Mouse (Mus musculus) heart, embryonic 10.5 days (tissue): ENCODE results near the gene Agtpbp1. TPM values are rescaled to one million over a fixed set of nuclear protein-coding genes. Genes with fewer than 3 reads are reported as not detected.

Experiments
- DNase-seq: peaks from one replicate; pipeline ENCODE4 v3.0.0-alpha.2; 2017; ENCODE audit warnings: low spot score
- H3K27ac ChIP-seq: fragments of 300-500 bp; sonication (generic); 2 replicates; pipeline ENCODE4 v1.5.1; 2016; ENCODE audit warnings: mild to moderate bottlenecking
- H3K27me3 ChIP-seq: fragments of 300-500 bp; sonication (generic); 2 replicates; pipeline ENCODE4 v1.6.1; 2016; ENCODE audit warnings: mild to moderate bottlenecking; ENCODE audit not compliant: poor library complexity, insufficient read depth, severe bottlenecking
- H3K36me3 ChIP-seq: fragments of 300-500 bp; sonication (generic); 2 replicates; pipeline ENCODE4 v1.6.1; 2016; ENCODE audit warnings: mild to moderate bottlenecking, moderate library complexity
- H3K4me1 ChIP-seq: fragments of 300-500 bp; sonication (generic); 2 replicates; pipeline ENCODE4 v1.6.1; 2016; ENCODE audit warnings: mild to moderate bottlenecking
- H3K4me3 ChIP-seq: fragments of 300-500 bp; sonication (generic); 2 replicates; pipeline ENCODE4 v1.5.1; 2016; ENCODE audit warnings: mild to moderate bottlenecking, moderate library complexity
- H3K9me3 ChIP-seq: fragments of 300-500 bp; sonication (generic); 2 replicates; pipeline ENCODE4 v1.6.1; 2016; ENCODE audit warnings: mild to moderate bottlenecking, moderate library complexity
- WGBS: fragments of 180-500 bp; shearing (Covaris S2); methylation state at CpG from one replicate; pipeline ENCODE4 v1.1.7; 2016; 5-methylcytosine and 5-hydroxymethylcytosine counted together
- polyA plus RNA-seq: library from polyadenylated mRNA; unstranded; fragments of >200 nt; fragmentation: Nextera tagmentation; extraction: Ambion mirVana; gene quantifications from 2 replicates; pipeline ENCODE4 v1.2.1, GENCODE M21; 2016

The Agtpbp1 gene
- polyA plus RNA-seq, 1 experiment from 2014 or later: 8.8 TPM

DNA sequence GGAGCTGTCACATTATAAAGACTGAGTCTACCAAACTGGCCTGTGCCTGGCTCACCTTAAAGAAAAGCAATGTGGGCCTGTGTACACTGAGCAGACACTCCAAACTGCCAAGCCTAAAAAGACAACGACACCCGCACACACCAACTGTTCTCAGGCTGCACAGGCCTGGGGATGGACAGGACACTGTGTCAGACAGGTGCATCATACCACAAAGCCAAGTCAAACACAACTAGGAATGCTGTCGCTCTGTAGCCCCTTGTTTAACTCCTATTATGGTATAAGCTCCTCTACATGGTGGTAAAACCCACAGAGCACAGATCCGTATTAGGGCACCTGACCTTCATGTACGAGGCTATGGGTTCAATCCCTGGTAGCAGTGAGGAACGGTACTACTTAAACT, 65.5 kb downstream of the Agtpbp1 start:
- Histone ChIP-seq H3K27ac (no peak overlapping the region), H3K4me1 (no peaks in the 10 kb centered on the region), H3K9me3 (no peaks in the 10 kb centered on the region), H3K4me3 (no peak overlapping the region), H3K27me3 (no peaks in the 10 kb centered on the region), H3K36me3 (no peaks in the 10 kb centered on the region)
- 88% methylated on average over 6 of the region's 6 CpGs for WGBS
- no peak for DNase-seq

DNA sequence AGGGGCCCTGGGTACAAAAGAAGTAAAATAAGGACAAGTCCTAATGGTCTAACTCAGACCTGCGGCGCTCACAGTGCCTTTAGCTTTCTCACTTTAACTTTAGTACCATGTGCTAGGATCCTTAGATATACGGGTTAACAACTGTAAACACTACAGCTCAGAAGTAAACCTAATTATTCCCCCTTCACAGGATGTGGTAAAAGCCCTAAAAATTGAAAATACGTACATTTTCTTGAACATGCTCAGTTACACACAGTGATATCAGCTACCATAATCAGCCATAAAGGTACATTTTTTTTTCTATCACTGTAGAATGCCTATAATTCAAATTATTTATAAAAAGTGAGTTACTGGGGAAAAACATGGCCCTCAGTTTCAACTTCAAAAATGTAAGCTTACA, 67.0 kb downstream of the Agtpbp1 start:
- WGBS: 81% methylated on average over 4 of the region's 4 CpGs
- H3K27me3 ChIP-seq: no peaks in the 10 kb centered on the region
- no peaks in the 10 kb centered on the region for H3K9me3 ChIP-seq
- H3K36me3 ChIP-seq: peaks cover 4% of the 10 kb centered on the region; the same call in 1 of the 2 replicates
- DNase-seq: peak; percentile 52
- no peak overlapping the region for H3K4me3 ChIP-seq
- no peak overlapping the region for H3K27ac ChIP-seq
- no peaks in the 10 kb centered on the region for H3K4me1 ChIP-seq

DNA sequence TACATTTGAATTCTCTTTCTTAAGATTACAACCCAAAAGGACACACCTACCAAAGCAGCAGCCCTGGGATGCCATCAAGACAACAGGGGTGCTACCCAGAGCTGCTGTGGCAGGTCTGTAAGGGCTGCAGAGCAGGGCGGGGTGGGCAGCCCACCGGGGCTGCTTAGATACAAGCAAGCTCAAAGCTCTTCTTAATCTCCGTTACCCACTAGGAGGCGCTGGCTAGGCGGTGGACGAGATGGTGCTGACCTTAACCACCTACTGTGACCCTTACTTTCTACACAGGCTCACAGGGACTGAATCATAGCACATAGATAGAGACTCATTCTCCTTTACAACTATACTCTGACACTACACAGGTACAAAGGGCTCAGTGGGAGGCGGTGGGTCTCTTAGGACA, 70.0 kb downstream of the Agtpbp1 start:
- Histone ChIP-seq H3K4me1 (no peaks in the 10 kb centered on the region), H3K27me3 (no peaks in the 10 kb centered on the region), H3K27ac (no peak overlapping the region), H3K9me3 (no peaks in the 10 kb centered on the region), H3K36me3 (peaks cover 6% of the 10 kb centered on the region; the same call in 1 of the 2 replicates), H3K4me3 (no peak overlapping the region)
- WGBS: 17% methylated on average over 7 of the region's 7 CpGs
- peak; percentile 78 for DNase-seq

DNA sequence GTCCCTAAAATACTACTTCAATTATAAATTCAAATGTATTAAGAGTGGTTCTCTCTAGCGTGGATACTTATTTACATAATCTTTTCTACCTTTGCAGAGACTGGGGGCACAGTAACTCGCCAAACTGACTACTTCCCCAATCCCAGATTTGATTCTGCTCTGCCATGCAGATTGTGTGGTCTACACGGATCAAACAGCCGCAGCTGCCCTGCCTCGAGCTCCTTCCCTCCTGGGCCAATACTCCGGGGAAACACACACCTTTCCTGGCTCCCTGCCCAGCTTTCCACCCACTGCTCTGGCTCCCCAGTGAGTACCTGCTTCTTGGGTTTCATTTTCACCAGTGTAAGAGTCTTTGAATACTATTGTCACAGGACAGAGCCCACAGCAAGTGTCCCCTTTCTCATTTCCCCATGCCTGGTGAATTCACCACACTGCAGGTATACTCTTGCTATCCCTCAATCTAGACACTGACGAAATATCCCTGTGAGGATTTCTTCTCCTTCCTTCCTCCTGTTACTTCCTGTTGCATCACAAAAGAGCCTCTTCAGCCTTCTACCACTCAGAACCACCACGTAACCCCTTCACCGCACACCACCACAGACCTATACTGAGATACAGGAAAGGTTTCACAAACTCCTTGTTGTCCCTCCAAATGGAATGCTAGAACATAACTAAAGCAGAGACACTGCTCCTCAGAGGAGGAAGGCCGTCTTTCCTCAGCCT, 75.2 kb downstream of the Agtpbp1 start:
- Histone ChIP-seq H3K27ac (no peak overlapping the region), H3K9me3 (no peaks in the 10 kb centered on the region), H3K4me3 (no peak overlapping the region), H3K36me3 (peaks cover 9% of the 10 kb centered on the region; the same call in 1 of the 2 replicates), H3K4me1 (no peaks in the 10 kb centered on the region), H3K27me3 (no peaks in the 10 kb centered on the region)
- no peak for DNase-seq
- WGBS: 68% methylated on average over 10 of the region's 10 CpGs

DNA sequence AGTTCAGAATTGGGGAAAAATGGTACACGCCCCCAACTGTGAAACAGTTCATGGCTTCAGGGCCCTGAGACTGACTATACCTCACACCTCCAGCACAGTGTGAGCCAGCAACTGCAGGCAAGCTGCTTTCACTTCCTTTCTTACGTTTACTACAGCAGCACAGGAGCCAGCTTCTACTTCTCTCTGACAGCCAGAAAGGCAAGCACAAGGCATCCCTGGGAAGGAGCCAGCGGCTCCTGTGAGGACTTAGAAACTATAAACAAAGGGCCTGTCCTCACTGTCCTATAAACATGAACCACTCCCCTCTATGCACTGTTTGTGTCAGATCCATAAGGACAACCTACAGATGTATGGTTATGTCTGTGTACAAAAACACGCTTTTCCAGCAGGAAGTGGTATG, 76.4 kb downstream of the Agtpbp1 start:
- H3K27me3 ChIP-seq: no peaks in the 10 kb centered on the region
- WGBS: 74% methylated on average over 4 of the region's 4 CpGs
- H3K4me1 ChIP-seq: no peaks in the 10 kb centered on the region
- no peak overlapping the region for H3K27ac ChIP-seq
- no peak for DNase-seq
- peaks cover 8% of the 10 kb centered on the region; the same call in 1 of the 2 replicates for H3K36me3 ChIP-seq
- no peaks in the 10 kb centered on the region for H3K9me3 ChIP-seq
- H3K4me3 ChIP-seq: no peak overlapping the region

DNA sequence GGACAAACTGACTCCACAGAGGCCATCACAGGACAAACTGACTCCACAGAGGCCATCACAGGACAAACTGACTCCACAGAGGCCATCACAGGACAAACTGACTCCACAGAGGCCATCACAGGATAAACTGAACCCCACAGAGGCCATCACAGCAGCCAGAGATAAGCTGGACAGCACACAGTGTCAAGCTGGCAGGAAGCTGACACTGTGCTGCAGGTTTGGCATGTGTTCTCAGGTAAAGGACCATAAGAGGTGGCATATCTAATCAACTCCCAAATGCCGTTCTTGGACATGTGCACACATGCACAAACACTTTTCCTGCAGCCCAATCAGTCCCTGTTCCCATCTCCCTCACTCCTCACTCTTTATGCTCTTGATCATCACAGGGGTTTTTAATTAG, 78.6 kb downstream of the Agtpbp1 start:
- WGBS: 41% methylated on average over 1 of the region's 1 CpGs
- no peak for DNase-seq

DNA sequence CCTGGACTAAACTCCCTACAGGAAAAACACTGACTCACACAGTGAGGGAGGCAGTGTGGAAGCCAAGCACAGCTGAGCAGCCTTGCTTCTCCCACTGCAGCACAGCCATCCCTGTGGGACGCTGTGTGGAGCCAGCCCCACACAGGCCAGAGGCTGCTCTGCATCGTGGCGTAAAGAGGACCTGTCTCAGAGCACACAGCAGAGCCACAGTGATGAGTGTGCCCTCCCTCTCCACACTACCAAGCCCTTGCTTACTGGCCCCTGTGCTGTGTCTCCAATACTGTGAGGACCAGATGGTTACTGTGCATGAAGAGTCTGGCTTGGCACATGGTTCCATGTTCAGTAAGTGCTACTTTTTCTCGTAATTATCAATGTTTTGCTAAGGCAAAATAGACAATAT, 79.2 kb downstream of the Agtpbp1 start:
- no peaks in the 10 kb centered on the region; the same call in 1 of the 2 replicates for H3K4me1 ChIP-seq
- 87% methylated on average over 4 of the region's 4 CpGs for WGBS
- no peaks in the 10 kb centered on the region for H3K9me3 ChIP-seq
- no peaks in the 10 kb centered on the region for H3K27me3 ChIP-seq
- 0 out of 2 replicates have a peak, but pooled peaks cover 3% of the 10 kb centered on the region for H3K36me3 ChIP-seq
- no peak overlapping the region for H3K27ac ChIP-seq
- no peak overlapping the region for H3K4me3 ChIP-seq
- DNase-seq: no peak

More for the DNA sequence above, 78.6 kb downstream of the Agtpbp1 start:
- H3K9me3 ChIP-seq: no peaks in the 10 kb centered on the region
- no peaks in the 10 kb centered on the region; the same call in 1 of the 2 replicates for H3K4me1 ChIP-seq
- 0 out of 2 replicates have a peak, but pooled peaks cover 3% of the 10 kb centered on the region for H3K36me3 ChIP-seq
- no peak overlapping the region for H3K4me3 ChIP-seq
- H3K27me3 ChIP-seq: no peaks in the 10 kb centered on the region
- no peak overlapping the region for H3K27ac ChIP-seq

DNA sequence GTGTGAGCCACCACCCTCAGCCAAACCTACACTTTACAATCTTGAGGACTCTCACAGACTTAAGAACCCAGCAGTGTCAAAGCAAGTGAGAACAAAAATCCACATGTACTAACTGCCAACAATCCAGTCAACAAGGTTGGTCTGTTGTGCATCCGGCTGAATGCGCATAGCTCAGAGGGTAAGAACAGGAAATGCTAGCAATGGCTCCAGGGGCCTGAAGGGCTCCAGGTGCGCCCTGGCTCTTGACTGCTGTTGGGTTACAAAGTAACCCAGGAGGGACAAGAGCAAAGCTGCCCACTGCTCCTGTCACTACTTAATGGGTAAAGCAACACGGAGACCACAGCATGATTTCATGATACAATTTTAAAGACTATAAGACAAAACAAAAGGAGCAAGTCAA, 81.4 kb downstream of the Agtpbp1 start:
- Histone ChIP-seq H3K9me3 (no peaks in the 10 kb centered on the region), H3K36me3 (peaks cover 10% of the 10 kb centered on the region), H3K4me3 (no peak overlapping the region), H3K27me3 (no peaks in the 10 kb centered on the region), H3K27ac (no peak overlapping the region), H3K4me1 (no peaks in the 10 kb centered on the region; the same call in 1 of the 2 replicates)
- WGBS: 66% methylated on average over 4 of the region's 4 CpGs
- no peak for DNase-seq

DNA sequence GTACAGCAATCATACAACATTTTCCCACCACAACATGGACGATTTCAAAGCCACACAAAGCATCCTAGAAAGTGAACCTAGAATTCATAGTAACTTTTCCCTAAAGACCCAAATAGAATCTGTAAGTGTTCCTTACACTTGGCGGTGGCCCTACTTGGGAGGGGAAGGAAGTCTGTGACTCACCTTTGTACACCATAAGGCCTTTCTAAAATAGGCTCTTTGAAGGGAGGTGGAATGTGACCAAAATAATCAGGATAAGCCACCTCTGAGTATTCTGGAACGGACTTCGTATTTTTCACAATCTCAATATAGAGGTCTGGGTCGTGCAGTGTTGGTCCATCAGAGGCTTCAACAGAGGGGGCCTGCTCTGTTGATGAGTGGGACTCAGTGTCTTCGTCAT, 85.2 kb downstream of the Agtpbp1 start:
- WGBS: 82% methylated on average over 6 of the region's 6 CpGs
- peaks cover 11% of the 10 kb centered on the region for H3K36me3 ChIP-seq
- H3K27me3 ChIP-seq: no peaks in the 10 kb centered on the region
- H3K4me3 ChIP-seq: no peak overlapping the region
- H3K9me3 ChIP-seq: no peaks in the 10 kb centered on the region
- H3K4me1 ChIP-seq: peaks cover 9% of the 10 kb centered on the region
- DNase-seq: no peak
- no peak overlapping the region for H3K27ac ChIP-seq

DNA sequence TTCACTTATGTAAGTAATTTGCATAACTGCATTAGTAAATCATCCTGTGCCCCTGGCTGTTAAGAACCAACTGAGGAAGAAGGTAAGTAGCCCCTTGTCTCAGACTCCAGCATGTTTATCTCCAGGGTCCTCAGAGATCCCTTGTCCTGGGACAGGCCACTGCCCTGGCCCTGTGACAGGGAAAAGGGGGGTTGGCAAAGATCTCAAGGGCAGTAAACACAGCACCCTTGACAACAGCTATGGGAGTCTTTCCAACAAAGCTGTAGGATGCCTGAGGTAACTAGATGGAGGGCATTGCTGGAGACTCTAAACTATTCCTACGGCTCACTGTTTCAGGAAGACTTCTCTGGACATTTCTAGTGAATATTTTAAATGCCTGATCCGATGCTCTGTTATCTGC, 85.7 kb downstream of the Agtpbp1 start:
- 82% methylated on average over 2 of the region's 2 CpGs for WGBS
- no peaks in the 10 kb centered on the region for H3K9me3 ChIP-seq
- no peak for DNase-seq
- H3K36me3 ChIP-seq: peaks cover 16% of the 10 kb centered on the region
- H3K4me3 ChIP-seq: no peak overlapping the region
- H3K27ac ChIP-seq: no peak overlapping the region
- peaks cover 10% of the 10 kb centered on the region for H3K4me1 ChIP-seq
- no peaks in the 10 kb centered on the region for H3K27me3 ChIP-seq

DNA sequence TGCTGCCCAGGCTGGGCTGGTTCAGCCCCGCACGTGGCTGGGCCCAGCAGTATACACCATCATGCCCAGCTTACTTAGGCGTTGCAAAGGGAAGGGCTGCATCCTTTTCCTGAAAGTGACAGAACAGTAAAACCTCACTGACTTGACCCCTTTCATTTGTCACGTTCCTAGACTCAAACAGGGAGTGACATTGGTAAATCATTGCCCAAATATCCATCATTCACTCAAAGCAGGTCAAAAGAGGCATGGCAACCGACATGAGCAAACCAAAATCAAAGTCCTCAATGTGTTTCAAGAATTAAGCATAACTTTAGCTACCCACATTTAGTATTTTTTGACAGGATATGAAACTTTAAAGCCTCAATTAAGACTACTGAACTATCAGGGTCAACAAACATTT, 86.8 kb downstream of the Agtpbp1 start:
- H3K9me3 ChIP-seq: no peaks in the 10 kb centered on the region
- WGBS: 84% methylated on average over 5 of the region's 5 CpGs
- no peaks in the 10 kb centered on the region for H3K27me3 ChIP-seq
- no peak for DNase-seq
- H3K4me1 ChIP-seq: peaks cover 10% of the 10 kb centered on the region
- H3K36me3 ChIP-seq: peaks cover 16% of the 10 kb centered on the region
- no peak overlapping the region for H3K27ac ChIP-seq
- no peak overlapping the region for H3K4me3 ChIP-seq

DNA sequence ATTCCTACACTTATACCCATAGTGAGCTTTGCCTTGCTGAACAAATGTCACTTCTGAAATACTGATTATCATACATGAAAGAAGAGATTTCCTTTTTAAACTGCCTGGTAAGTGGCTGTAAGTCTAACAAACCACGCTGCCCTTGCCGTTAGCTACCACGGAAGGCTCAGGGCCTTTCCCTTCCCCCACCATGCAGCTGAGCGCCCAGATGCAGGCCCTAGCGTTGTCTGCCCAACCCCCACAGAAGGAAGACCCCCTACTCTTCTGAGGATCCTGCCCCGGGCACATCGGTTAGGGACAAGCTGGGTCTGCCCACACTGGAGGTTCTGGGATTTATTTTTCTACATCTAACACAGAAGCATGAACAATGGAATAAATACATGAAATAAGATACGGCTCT, 89.2 kb downstream of the Agtpbp1 start:
- Histone ChIP-seq H3K27ac (peak overlapping the region; percentile 32), H3K27me3 (no peaks in the 10 kb centered on the region), H3K4me1 (peaks cover 10% of the 10 kb centered on the region), H3K4me3 (no peak overlapping the region), H3K36me3 (peaks cover 16% of the 10 kb centered on the region), H3K9me3 (no peaks in the 10 kb centered on the region)
- WGBS: 21% methylated on average over 8 of the region's 8 CpGs
- no peak for DNase-seq

DNA sequence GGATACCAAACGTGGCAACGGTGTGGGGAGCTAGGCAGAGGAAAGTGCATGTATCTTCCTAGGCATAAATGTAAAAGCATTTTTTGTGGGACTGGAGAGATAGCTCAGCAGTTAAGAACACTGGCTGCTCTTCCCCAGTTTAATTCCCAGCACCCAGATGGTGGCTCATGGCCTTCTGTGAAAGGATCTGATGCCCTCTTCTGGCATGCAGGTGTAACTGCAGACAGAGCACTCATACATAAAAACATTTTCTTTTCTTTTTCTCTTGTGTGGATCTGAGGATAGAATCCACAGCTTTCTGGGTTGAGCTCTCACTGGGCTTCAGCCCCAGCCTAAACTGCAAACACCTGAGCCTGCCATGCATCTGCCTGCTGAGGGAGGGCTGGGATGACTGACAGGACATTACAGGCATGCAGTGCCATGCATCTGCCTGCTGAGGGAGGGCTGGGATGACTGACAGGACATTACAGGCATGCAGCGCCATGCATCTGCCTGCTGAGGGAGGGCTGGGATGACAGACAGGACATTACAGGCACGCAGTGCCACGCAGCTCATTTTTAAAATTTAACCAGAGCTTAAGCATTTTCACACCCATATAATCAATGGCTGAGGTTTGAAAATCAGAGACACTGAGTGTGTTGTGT, 90.3 kb downstream of the Agtpbp1 start:
- H3K27ac ChIP-seq: no peak overlapping the region
- no peak for DNase-seq
- H3K4me3 ChIP-seq: no peak overlapping the region
- H3K4me1 ChIP-seq: peaks cover 10% of the 10 kb centered on the region
- H3K36me3 ChIP-seq: peaks cover 9% of the 10 kb centered on the region
- H3K9me3 ChIP-seq: no peaks in the 10 kb centered on the region
- 83% methylated on average over 5 of the region's 5 CpGs for WGBS
- no peaks in the 10 kb centered on the region for H3K27me3 ChIP-seq
